In the genomic region with DNA sequence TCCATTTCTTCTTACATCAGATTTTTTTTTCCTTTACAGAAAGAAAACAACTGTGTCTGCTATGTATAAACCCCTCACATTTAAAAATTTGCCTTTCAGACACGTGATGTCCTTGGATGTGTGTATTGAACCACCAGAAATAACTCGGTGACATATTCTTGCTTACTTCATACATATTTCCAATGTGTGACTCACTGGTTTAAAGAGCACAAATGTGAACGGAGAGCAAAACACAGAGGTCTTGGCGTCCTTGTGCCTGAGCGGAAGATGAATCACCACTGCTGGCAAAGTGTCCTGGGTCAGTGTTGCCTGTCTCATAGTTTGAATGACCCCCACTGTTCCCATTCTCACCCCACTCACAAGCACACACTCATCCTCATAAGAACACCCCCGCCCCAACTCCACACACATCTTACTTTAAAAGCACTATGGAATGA, we compare ENCODE assay signal across 8 mouse cellular contexts.
DNase-seq lines count a peak whose midpoint lies in the region; ATAC-seq lines count a peak whose summit lies in the region.

No protein-coding gene starts in this region.

- no peak overlapping the region for H3K4me3 ChIP-seq in forebrain, embryonic 10.5 days

- WGBS in forebrain, embryonic 10.5 days: 90% methylated on average over 6 of the region's 6 CpGs

- no peaks in the 10 kb centered on the region for H3K9me3 ChIP-seq in forebrain, embryonic 10.5 days

- H3K36me3 ChIP-seq in forebrain, embryonic 10.5 days (replicated peaks): no peaks in the 10 kb centered on the region

- no peak for ATAC-seq in megakaryocyte-erythroid progenitor cell, adult 5-6 weeks (replicated peaks; ENCODE audit: low FRiP score, low TSS enrichment, poor library complexity, severe bottlenecking)

- no peaks in the 10 kb centered on the region for H3K4me1 ChIP-seq in forebrain, embryonic 10.5 days

- no peaks in the 10 kb centered on the region for H3K27me3 ChIP-seq in forebrain, embryonic 10.5 days (ENCODE audit: poor library complexity, severe bottlenecking)

- intact Hi-C loops in heart, postnatal 10 days (cut with DNase I): loop anchor here (5.0 kb wide), 1 partner anchor 35 kb away; no protein-coding TSS in a partner anchor

- peak; percentile 2 to 3 for DNase-seq in layer of hippocampus, postnatal 14 days (ENCODE audit: low spot score in 2 of 2)
- no peak for DNase-seq in layer of hippocampus, adult 9-11 months
- DNase-seq in adrenal gland, postnatal 25 days: peak; percentile 73
- peak; percentile 64 to 80 for DNase-seq in heart, postnatal 10 days
- DNase-seq in lung, postnatal 4 days: peak; percentile 19 to 41
- no peak for DNase-seq in forebrain, embryonic 10.5 days (ENCODE audit: extremely low spot score, low spot score)
- no peak for DNase-seq in neural tube, embryonic 10.5 days (ENCODE audit: extremely low spot score, low spot score)

- H3K27ac ChIP-seq in forebrain, embryonic 10.5 days: no peak overlapping the region

Comparison
In these comparisons a context has a peak if more than half of its experiments do, and no peak if none do; other contexts are left out.
1. DNase-seq: peak in layer of hippocampus, postnatal 14 days (2 of 2), adrenal gland, postnatal 25 days (single experiment), heart, postnatal 10 days (2 of 2) and lung, postnatal 4 days (2 of 2); none in layer of hippocampus, adult 9-11 months (single experiment), forebrain, embryonic 10.5 days (single experiment) and neural tube, embryonic 10.5 days (single experiment).